Mouse (Mus musculus) adrenal gland, adult 18-20 months (tissue): Measurements from ENCODE around the gene Gabra4. TPM values are rescaled to one million over a fixed set of nuclear protein-coding genes. Genes with fewer than 3 reads are reported as not detected.
"Not testable (repeated sequence)": the region's sequence is repeated elsewhere in the genome, so short reads cannot be mapped to it uniquely, and the experiment has no call there.

Source experiments
- DNase-seq, 2 experiments: peaks; one replicate each; pipeline ENCODE4 v3.0.0; 2021 to 2022; ENCODE audit warnings: low spot score in 2 of 2
- total RNA-seq, 2 experiments: library from RNA; stranded (reverse); gene quantifications; 1 replicate in 1 of 2; 2 replicates in 1 of 2; pipeline ENCODE4 v1.2.3; 2021

Gene Gabra4
- total RNA-seq, 2 experiments from 2014 or later, result 0.10 to 0.22 TPM

DNA sequence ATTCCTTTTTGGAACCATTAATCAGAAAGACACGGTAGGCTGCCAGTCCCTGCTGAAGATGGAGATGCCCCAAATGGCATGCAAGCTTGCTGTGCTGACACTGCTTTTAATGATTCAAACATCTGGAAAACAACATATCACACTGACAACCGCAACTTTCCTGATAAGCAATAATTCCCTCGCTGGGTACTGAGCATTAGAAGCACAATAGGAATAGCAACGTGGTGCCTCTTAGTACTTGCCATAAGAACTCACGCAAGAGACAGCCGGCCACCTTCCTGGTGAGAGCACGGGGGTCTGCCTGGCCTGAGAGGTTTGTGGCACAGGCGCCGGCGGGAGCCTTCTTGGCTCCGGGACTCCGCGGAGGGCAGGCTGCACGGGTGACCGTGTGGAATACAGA lies 132.6 kb downstream of the Gabra4 start:
- not testable (repeated sequence) for DNase-seq

Other genes with a start within 250 kb of the Gabra4 start
- gene Cox7b2, start 110.1 kb downstream of the Gabra4 start, total RNA-seq, result not detected
- under 1 TPM; 0.03 to 0.16 TPM for gene Gabrb1, start 195 bp downstream of the Gabra4 start, total RNA-seq